Mouse (Mus musculus) cortical plate, adult 2 months (tissue): ENCODE data around the gene Clcn1.

Experiments
- CTCF ChIP-seq: fragments of 200-500 bp; IDR thresholded peaks from 2 replicates; pipeline ENCODE4 v1.5.1; 2011; ENCODE audit warnings: mild to moderate bottlenecking, control low read depth, low read length; ENCODE audit not compliant: insufficient read depth; ENCODE audit errors: extremely low read depth
- POLR2A ChIP-seq: fragments of 200-500 bp; IDR thresholded peaks from 2 replicates; pipeline ENCODE4 v1.6.1; 2011; ENCODE audit warnings: mild to moderate bottlenecking, low read length, control low read depth; ENCODE audit not compliant: insufficient read depth; ENCODE audit errors: extremely low read depth

GRCm38 (mm10) chr6:42364066-42364465 lies 77.6 kb downstream of the Clcn1 start:
- no peak for TF ChIP-seq CTCF
- TF ChIP-seq POLR2A: no peak
